Mouse (Mus musculus) small intestine, adult 2 months (tissue): Measurements from ENCODE around the gene Pold4.

Experiments used
- CTCF ChIP-seq: fragments of 200-500 bp; IDR thresholded peaks from 2 replicates; pipeline ENCODE4 v1.5.1; 2012; ENCODE audit warnings: low read depth, mild to moderate bottlenecking, control low read depth, inconsistent platforms, low read length, moderate library complexity, mixed read lengths; ENCODE audit not compliant: insufficient replicate concordance, insufficient read length; ENCODE audit errors: extremely low read depth
- POLR2A ChIP-seq: fragments of 200-500 bp; IDR thresholded peaks from 2 replicates; pipeline ENCODE4 v1.6.1; 2012; ENCODE audit warnings: low read depth, mild to moderate bottlenecking, control low read depth, inconsistent platforms, low read length, moderate library complexity

DNA sequence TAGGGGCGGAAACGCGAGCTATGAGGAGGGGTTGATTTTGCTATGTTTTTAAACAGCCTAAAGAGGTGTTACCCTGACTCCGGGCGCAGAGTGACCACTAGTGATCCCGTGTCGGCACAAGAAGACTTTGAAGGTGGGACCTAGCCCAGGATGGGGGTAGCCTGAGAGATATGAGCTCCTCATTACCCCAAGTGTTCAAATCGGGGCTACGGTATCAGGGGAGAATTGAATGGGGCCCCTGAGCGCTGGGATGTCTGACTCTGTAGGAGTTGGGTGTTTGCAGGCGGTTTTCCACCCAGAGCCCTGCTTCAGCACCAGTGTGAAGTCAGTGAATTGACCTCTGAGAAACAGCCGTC, 26.2 kb downstream of the Pold4 start:
- TF ChIP-seq POLR2A (no peak), CTCF (no peak)
